Mouse (Mus musculus): ENCODE measurements around the gene Mipol1.

GRCm38 (mm10) chr12:57511127-57511526, 280.9 kb downstream of the Mipol1 start:
- TF ChIP-seq GATA1 (IDR thresholded peaks at IDR 0.05; ENCODE audit: borderline replicate concordance, low read length) (no peak), FLI1 (IDR thresholded peaks at IDR 0.05; ENCODE audit: low read length) (no peak)
